Mouse (Mus musculus) retina, postnatal 7 days (tissue): Measurements from ENCODE around the gene Dock2.
"Not testable (repeated sequence)": the region's sequence is repeated elsewhere in the genome, so short reads cannot be mapped to it uniquely, and the experiment has no call there.

Experiments used
- DNase-seq: peaks from one replicate; pipeline ENCODE4 v3.0.0-alpha.2; 2012; ENCODE audit warnings: low read depth, low spot score

Gene Dock2

GRCm38 (mm10) chr11:34783587-34784043 is at the start of gene Dock2:
TSS of gene Dock2 (minus strand) at chr11:34783892.
- DNase-seq, result no peak

GRCm38 (mm10) chr11:34832678-34833077 is 49.0 kb upstream of the Dock2 start:
- no peak for DNase-seq

- no peak for DNase-seq
Observed at GRCm38 (mm10) chr11:34827803-34828202, 44.1 kb upstream of the Dock2 start.

- DNase-seq, result no peak
Observed at GRCm38 (mm10) chr11:34826940-34827339, 43.2 kb upstream of the Dock2 start.

GRCm38 (mm10) chr11:34824791-34825190 is 41.1 kb upstream of the Dock2 start:
- no peak for DNase-seq

- peak; percentile 40 for DNase-seq
Observed at GRCm38 (mm10) chr11:34814767-34815166, 31.1 kb upstream of the Dock2 start.

GRCm38 (mm10) chr11:34814319-34814718 is 30.6 kb upstream of the Dock2 start:
- no peak for DNase-seq

GRCm38 (mm10) chr11:34805026-34805425 is 21.3 kb upstream of the Dock2 start:
- DNase-seq, result not testable (repeated sequence)

GRCm38 (mm10) chr11:34798066-34798465 is 14.4 kb upstream of the Dock2 start:
- not testable (repeated sequence) for DNase-seq

- no peak for DNase-seq
Observed at GRCm38 (mm10) chr11:34796097-34796496, 12.4 kb upstream of the Dock2 start.

GRCm38 (mm10) chr11:34791872-34792271 is 8.2 kb upstream of the Dock2 start:
- no peak for DNase-seq

- DNase-seq, result no peak
Observed at GRCm38 (mm10) chr11:34784864-34785263, 1.2 kb upstream of the Dock2 start.

GRCm38 (mm10) chr11:34782516-34783430 is 919 bp downstream of the Dock2 start:
- DNase-seq, result no peak

GRCm38 (mm10) chr11:34780786-34781185 is 2.9 kb downstream of the Dock2 start:
- DNase-seq, result no peak

GRCm38 (mm10) chr11:34779966-34780365 is 3.7 kb downstream of the Dock2 start:
- no peak for DNase-seq

- DNase-seq, result no peak
Observed at GRCm38 (mm10) chr11:34778351-34778750, 5.3 kb downstream of the Dock2 start.

- no peak for DNase-seq
Observed at GRCm38 (mm10) chr11:34777529-34777928, 6.2 kb downstream of the Dock2 start.

GRCm38 (mm10) chr11:34776054-34776453 is 7.6 kb downstream of the Dock2 start:
- no peak for DNase-seq

- DNase-seq, result no peak
Observed at GRCm38 (mm10) chr11:34774636-34775035, 9.1 kb downstream of the Dock2 start.

- no peak for DNase-seq
Observed at GRCm38 (mm10) chr11:34773304-34773895, 10.3 kb downstream of the Dock2 start.

- DNase-seq, result no peak
Observed at GRCm38 (mm10) chr11:34771221-34771986, 12.3 kb downstream of the Dock2 start.

- no peak for DNase-seq
Observed at GRCm38 (mm10) chr11:34770666-34771065, 13.0 kb downstream of the Dock2 start.
